Mouse (Mus musculus): ENCODE measurements around the gene Slc22a4. TPM values are rescaled to one million over a fixed set of nuclear protein-coding genes. Genes with fewer than 3 reads are reported as not detected.

The Slc22a4 gene
- polyA plus RNA-seq (2012; rRNA removed), result 2.7 and 3.2 TPM in 2 replicates
- 3.4 and 5.2 TPM in 2 replicates for polyA plus RNA-seq (2014; fragmentation: Nextera tagmentation; extraction: Ambion mirVana)

DNA sequence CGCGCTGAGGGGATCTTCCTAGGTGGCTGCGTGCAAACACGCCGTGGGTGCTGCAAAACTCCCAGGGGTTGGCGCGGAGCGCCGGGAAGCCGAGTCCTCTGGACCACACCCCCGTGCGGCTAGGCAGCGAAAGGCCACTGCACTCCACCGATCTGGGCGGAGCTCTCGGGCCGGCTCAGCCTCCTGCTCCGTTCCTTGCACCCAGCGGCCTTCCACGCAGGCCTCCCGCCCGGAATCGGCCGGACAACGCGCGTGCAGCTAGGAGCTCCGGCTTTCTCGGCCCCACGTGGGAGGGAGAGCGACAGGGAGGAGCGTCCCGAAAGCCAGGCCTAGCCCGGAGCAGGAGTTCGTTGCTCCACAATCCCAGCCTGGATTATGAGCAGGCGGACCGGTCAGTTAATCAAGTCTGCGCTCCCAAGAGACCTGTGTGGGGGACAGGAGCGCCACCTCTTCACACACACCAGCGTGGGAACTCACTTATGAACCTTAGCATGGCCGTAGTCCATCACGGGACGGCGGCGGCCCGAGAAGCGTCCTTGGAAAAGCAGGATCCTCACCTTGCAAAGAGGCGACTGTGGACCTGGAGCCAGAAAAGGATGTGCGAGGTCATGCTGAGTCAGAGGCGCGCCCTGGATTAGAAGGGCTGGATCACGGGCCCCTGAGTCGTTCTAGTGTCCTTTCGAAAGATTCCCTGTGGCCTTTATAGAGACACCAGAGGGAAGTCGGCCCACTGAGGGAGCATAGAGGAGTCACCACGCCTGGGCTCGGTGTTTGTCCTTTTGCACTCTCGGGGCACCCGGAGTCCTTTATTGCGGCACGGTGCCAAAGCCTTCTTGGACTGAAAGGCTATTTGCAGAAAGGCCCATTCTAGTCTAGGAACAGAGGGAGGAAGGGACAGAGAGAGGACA is at the start of gene Slc22a4:
Gene Slc22a4 (minus strand): TSS at position 47 of the 908 bp plus-strand sequence.
- Histone ChIP-seq H3K4me3 (replicated peaks; ENCODE audit: low read length) (peak within 1 kb of the TSS; percentile 49), H3K9ac (ENCODE audit: low read depth, low read length, severe bottlenecking) (peak within 1 kb of the TSS; percentile 73), H3K27ac (replicated peaks; ENCODE audit: low read depth, low read length) (no peak within 1 kb of the TSS), H3K4me1 (ENCODE audit: control insufficient read depth, insufficient read depth, low read length) (peaks cover 11% of the 10 kb centered on the region), H3K9me3 (ENCODE audit: control insufficient read depth, low read length) (no peaks in the 10 kb centered on the region), H3K27me3 (ENCODE audit: control insufficient read depth, insufficient read depth, low read length) (peaks cover 5% of the 10 kb centered on the region; the same call in 1 of the 2 replicates), H3K4me2 (replicated peaks; ENCODE audit: low read depth, low read length, severe bottlenecking) (peak within 1 kb of the TSS; percentile 94), H3K36me3 (ENCODE audit: control insufficient read depth, insufficient read depth, low read length) (no peaks in the 10 kb centered on the region)
- 6% methylated on average over 58 of the region's 61 CpGs for WGBS
- no peak for TF ChIP-seq POLR2A (IDR thresholded peaks at IDR 0.05; ENCODE audit: borderline replicate concordance, extremely low read depth, insufficient read depth, insufficient read length)
- DNase-seq (ENCODE audit: low spot score) (peak; percentile 71), ATAC-seq (ENCODE audit: low FRiP score, low read depth) (peak; percentile 86)

DNA sequence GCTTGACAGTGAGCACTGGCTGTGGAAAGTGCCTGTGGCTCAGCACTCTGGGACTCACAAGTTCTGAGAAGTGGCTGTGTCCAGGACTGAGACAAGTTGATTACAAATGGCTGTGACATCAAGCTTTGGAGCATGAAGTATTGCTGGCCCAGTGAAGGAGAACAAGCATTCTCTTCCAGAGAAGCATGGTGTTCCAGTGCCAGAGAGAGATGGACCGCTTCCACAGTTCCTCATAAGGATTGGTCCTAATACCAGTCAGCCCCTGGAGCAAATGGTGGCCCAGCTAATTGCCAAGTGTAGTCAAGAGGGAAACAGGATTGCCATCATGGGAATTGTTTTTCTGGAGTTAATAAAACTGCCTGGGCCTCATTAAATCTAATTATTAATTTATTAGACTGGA is 48.2 kb upstream of the Slc22a4 start:
- H3K27ac ChIP-seq (replicated peaks; ENCODE audit: low read depth, low read length), result no peak overlapping the region
- ATAC-seq (ENCODE audit: low FRiP score, low read depth) (no peak), DNase-seq (ENCODE audit: low spot score) (no peak)
- no peaks in the 10 kb centered on the region for H3K36me3 ChIP-seq (ENCODE audit: control insufficient read depth, insufficient read depth, low read length)
- TF ChIP-seq POLR2A (IDR thresholded peaks at IDR 0.05; ENCODE audit: borderline replicate concordance, extremely low read depth, insufficient read depth, insufficient read length), result no peak
- H3K4me3 ChIP-seq (replicated peaks; ENCODE audit: low read length), result no peak overlapping the region
- H3K27me3 ChIP-seq (ENCODE audit: control insufficient read depth, insufficient read depth, low read length), result no peaks in the 10 kb centered on the region
- no peaks in the 10 kb centered on the region for H3K9me3 ChIP-seq (ENCODE audit: control insufficient read depth, low read length)
- 86% methylated on average over 1 of the region's 1 CpGs for WGBS
- 0 out of 2 replicates have a peak, but pooled peaks cover 2% of the 10 kb centered on the region for H3K4me1 ChIP-seq (ENCODE audit: control insufficient read depth, insufficient read depth, low read length)
- H3K9ac ChIP-seq (ENCODE audit: low read depth, low read length, severe bottlenecking), result no peak overlapping the region
- H3K4me2 ChIP-seq (replicated peaks; ENCODE audit: low read depth, low read length, severe bottlenecking), result no peak overlapping the region

DNA sequence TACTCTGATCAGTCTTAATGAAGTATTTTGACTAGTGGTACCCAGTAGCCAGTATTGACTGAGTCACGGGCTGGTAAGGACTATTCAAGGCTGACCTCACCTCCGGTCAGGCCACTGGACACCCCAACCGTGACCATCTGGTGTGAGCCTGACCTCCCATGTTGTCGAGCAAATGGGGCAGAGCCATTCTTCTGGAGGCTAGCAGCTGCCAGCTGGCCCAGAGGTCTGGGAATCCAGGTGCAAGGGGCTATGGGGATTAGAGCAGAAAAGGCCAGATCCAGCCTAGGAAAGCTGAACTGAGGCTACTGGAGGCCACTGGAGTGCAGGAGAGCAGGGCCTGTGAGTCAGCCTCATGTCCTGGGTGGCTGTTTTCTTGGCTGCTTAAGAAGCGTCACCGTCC is 47.5 kb upstream of the Slc22a4 start:
- H3K27ac ChIP-seq (replicated peaks; ENCODE audit: low read depth, low read length), result no peak overlapping the region
- no peak for ATAC-seq (ENCODE audit: low FRiP score, low read depth)
- TF ChIP-seq POLR2A (IDR thresholded peaks at IDR 0.05; ENCODE audit: borderline replicate concordance, extremely low read depth, insufficient read depth, insufficient read length), result no peak
- no peak for DNase-seq (ENCODE audit: low spot score)
- no peaks in the 10 kb centered on the region for H3K36me3 ChIP-seq (ENCODE audit: control insufficient read depth, insufficient read depth, low read length)
- 62% methylated on average over 6 of the region's 6 CpGs for WGBS
- H3K9me3 ChIP-seq (ENCODE audit: control insufficient read depth, low read length), result no peaks in the 10 kb centered on the region
- 0 out of 2 replicates have a peak, but pooled peaks cover 2% of the 10 kb centered on the region for H3K4me1 ChIP-seq (ENCODE audit: control insufficient read depth, insufficient read depth, low read length)
- no peak overlapping the region for H3K4me2 ChIP-seq (replicated peaks; ENCODE audit: low read depth, low read length, severe bottlenecking)
- H3K27me3 ChIP-seq (ENCODE audit: control insufficient read depth, insufficient read depth, low read length), result no peaks in the 10 kb centered on the region
- H3K4me3 ChIP-seq (replicated peaks; ENCODE audit: low read length), result no peak overlapping the region
- H3K9ac ChIP-seq (ENCODE audit: low read depth, low read length, severe bottlenecking), result no peak overlapping the region

DNA sequence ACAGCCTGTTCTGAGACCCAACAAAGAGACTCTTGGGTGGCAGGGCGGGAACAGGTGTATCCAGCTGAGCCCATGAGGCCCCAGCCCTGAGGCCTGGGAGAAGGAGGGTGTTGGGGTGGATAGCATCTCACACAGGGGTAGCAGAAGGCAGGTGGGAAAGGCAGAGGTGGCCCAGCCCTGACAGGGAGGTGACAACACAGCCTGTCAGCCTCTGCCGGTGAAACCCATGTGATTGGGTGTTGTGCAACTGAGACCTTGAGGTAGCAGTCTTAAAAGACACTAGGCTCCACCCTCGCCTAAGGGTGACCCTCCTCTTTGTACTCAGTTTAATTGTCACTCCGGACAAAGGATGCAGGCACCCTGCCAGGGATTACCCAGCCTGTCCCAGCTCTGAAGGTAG is 45.4 kb upstream of the Slc22a4 start:
- no peak overlapping the region for H3K27ac ChIP-seq (replicated peaks; ENCODE audit: low read depth, low read length)
- peak; percentile 36 for DNase-seq (ENCODE audit: low spot score)
- ATAC-seq (ENCODE audit: low FRiP score, low read depth), result no peak

DNA sequence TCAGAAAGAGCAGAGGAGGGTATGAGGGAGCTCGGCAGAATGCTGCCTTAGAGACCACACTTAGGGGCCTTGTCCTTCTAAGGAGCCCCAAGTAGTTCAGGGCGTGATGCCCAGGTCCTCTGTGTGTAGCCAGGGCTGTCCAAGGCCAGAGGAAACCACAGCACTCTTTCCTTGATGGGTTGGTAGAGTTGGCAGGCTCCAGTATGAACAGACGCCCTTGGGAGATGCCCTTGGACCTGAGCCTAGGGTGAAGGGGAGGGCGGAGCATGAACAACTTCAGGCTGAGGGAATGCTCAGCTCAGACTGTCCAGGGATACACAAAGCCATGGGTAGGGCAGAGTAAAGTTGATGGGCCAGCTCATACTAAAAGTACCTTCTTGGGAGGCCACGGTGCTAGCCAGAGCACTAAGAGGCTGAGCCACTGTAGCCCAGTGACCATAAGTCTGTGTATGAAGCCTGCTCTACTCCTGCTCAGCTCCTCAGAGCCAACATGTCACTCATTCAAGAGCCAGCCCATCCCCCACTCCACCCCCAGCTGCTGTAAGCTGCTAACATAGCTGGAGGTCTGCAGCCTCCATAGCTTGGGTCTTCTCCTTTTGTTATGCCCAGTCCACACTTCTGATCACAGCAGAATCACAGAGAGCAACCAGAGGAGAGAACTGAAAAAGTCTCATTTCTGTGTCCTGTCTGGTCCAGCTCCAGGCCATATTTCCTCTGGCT is 44.0 kb upstream of the Slc22a4 start:
- Histone ChIP-seq H3K27me3 (ENCODE audit: control insufficient read depth, insufficient read depth, low read length) (no peaks in the 10 kb centered on the region), H3K4me1 (ENCODE audit: control insufficient read depth, insufficient read depth, low read length) (peaks cover 20% of the 10 kb centered on the region), H3K9ac (ENCODE audit: low read depth, low read length, severe bottlenecking) (no peak overlapping the region), H3K36me3 (ENCODE audit: control insufficient read depth, insufficient read depth, low read length) (no peaks in the 10 kb centered on the region), H3K27ac (replicated peaks; ENCODE audit: low read depth, low read length) (no peak overlapping the region), H3K4me2 (replicated peaks; ENCODE audit: low read depth, low read length, severe bottlenecking) (no peak overlapping the region), H3K4me3 (replicated peaks; ENCODE audit: low read length) (no peak overlapping the region), H3K9me3 (ENCODE audit: control insufficient read depth, low read length) (no peaks in the 10 kb centered on the region)
- ATAC-seq (ENCODE audit: low FRiP score, low read depth) (no peak), DNase-seq (ENCODE audit: low spot score) (no peak)
- WGBS, result 83% methylated on average over 5 of the region's 5 CpGs
- TF ChIP-seq POLR2A (IDR thresholded peaks at IDR 0.05; ENCODE audit: borderline replicate concordance, extremely low read depth, insufficient read depth, insufficient read length), result no peak

More for the DNA sequence above, 45.4 kb upstream of the Slc22a4 start:
- Histone ChIP-seq H3K4me1 (ENCODE audit: control insufficient read depth, insufficient read depth, low read length) (peaks cover 6% of the 10 kb centered on the region), H3K27me3 (ENCODE audit: control insufficient read depth, insufficient read depth, low read length) (no peaks in the 10 kb centered on the region), H3K4me2 (replicated peaks; ENCODE audit: low read depth, low read length, severe bottlenecking) (no peak overlapping the region), H3K4me3 (replicated peaks; ENCODE audit: low read length) (no peak overlapping the region), H3K9me3 (ENCODE audit: control insufficient read depth, low read length) (no peaks in the 10 kb centered on the region), H3K9ac (ENCODE audit: low read depth, low read length, severe bottlenecking) (no peak overlapping the region), H3K36me3 (ENCODE audit: control insufficient read depth, insufficient read depth, low read length) (no peaks in the 10 kb centered on the region)
- 44% methylated on average over 4 of the region's 4 CpGs for WGBS
- no peak for TF ChIP-seq POLR2A (IDR thresholded peaks at IDR 0.05; ENCODE audit: borderline replicate concordance, extremely low read depth, insufficient read depth, insufficient read length)
